Mouse (Mus musculus): ENCODE results near the gene Ptpn6.
A peak's percentile ranks its signal among the peaks of the same experiment; 100 is the strongest.
"Not testable (repeated sequence)": the region's sequence is repeated elsewhere in the genome, so short reads cannot be mapped to it uniquely, and the experiment has no call there.

Ptpn6 gene

GRCm38 (mm10) chr6:124694166-124694955 is 44.2 kb downstream of the Ptpn6 start:
- DNase-seq: peak; percentile 95 to 96

- DNase-seq: peak; percentile 57 to 71
These were observed 45.1 kb downstream of the Ptpn6 start for GRCm38 (mm10) chr6:124693243-124693981.

- no peak for DNase-seq
These were observed 48.0 kb downstream of the Ptpn6 start for GRCm38 (mm10) chr6:124690517-124690916.

GRCm38 (mm10) chr6:124689011-124689410 is 49.5 kb downstream of the Ptpn6 start:
- DNase-seq: no peak

GRCm38 (mm10) chr6:124688151-124688758 is 50.3 kb downstream of the Ptpn6 start:
- no peak for DNase-seq

DNA sequence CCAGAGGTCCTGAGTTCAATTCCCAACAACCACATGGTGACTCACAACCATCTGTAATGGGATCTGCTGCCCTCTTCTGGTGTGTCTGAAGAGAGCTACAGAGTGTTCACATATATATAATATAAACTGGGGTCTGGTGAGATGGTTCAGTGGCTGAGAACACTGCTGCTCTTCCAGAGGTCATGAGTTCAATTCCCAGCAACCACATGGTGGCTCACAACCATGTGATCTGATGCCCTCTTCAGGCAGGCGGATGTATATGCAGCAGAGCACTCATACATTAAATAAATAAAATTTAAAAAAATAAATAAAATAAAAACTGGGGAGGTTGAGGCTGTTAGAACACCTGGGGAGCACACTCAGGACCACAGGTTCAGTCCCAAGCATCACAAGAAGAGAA is 51.9 kb downstream of the Ptpn6 start:
- not testable (repeated sequence) for DNase-seq

DNA sequence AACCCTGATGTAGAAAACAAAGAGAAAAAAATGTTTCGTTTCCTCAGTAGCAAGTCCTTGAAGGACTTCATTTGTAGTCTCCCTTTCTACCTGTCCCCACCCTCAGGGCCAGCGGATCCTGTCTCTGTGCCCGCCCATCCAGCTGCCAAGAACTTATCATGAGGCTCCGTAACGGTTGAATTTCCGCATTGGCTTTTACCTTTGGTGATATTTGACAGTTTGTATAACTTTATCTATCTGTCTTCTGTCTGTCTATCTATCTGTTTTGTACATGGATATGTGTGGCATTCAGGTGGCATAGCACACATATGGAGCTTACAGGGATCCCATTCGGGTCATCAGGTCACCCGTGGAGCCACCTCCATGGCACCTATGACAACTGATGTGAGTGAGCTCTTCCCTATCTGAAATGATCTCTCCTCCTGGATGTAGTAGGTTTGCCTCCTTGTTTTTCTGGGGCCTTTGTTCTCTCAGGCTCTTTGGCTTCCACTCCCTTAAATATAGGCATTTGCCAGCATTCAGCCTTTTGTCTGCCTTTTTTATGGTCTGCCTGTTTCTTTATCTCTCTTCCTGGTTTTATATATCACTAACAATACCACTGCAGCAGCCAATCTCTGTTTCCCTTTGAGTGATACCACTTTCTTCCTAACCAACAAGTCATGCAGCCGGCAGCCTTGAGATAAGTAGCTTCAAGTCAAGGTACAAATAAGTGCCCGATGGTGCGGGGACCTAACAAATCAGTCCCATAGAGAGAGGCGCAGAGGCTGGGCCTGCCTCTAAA is 52.7 kb downstream of the Ptpn6 start:
- DNase-seq: no peak

- DNase-seq: peak; percentile 80 to 85
These were observed 54.7 kb downstream of the Ptpn6 start for GRCm38 (mm10) chr6:124683591-124684417.

GRCm38 (mm10) chr6:124682291-124682690 is 56.2 kb downstream of the Ptpn6 start:
- DNase-seq: peak in 1 of 2 experiments; percentile 59

DNA sequence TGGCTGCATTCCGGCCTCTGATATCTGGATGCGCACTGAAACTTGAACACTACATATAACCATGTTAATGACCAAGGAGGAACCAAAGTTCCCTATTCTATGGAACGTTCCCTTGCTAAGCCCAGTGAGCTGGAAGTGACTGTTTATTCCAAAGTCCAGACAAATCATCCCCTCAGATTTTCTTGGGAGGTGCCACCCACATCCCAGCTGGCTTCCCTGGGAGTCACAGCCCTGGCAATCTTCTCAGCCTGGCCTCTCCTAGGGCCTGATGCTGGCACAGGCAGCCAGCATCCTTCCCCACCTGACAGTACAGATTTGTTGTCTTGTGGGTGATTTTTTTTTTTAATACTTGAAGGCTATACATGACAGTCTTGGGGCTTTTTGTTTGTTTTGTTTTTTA is 59.0 kb downstream of the Ptpn6 start:
- no peak for DNase-seq

DNA sequence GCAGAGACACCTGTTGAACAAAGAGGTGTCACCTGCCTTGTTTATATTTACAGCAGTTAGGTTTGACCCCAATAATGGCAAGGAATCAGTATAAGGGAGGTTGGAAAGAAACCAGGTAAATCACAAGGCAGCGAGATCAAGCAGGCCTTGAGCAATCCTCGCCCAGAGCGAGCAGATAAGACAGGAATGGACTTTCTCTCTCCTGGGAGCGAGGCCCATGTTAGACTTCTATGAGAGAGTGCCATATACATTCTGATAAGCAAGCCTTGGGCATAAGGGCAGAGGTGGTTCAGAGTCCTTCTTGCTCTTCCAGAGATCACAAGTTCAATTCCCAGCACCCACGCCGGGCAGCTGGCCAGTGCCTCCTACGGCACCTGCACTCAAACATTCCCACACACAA is 59.7 kb downstream of the Ptpn6 start:
- DNase-seq: peak in 1 of 2 experiments; percentile 46

DNA sequence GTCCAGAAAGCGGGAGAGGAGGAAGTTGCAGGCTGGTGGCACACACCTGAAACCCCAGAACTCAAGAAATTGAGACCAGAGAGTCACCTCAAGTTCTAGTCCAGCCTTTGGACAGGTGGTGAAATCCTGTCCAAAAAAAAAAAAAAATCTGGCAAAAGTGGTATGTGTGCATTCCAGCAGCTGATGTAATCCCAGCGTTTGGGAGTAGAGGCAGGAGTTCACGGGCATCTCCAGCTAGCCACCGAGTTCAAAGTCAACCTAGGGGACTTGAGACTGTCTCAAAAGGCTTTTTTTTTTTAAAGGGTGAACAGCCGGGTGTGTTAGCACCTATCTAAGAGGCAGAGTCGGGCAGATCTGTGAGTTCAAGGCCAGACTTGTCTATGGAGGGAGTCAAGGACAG is 62.3 kb downstream of the Ptpn6 start:
- peak; percentile 39 to 58 for DNase-seq

DNA sequence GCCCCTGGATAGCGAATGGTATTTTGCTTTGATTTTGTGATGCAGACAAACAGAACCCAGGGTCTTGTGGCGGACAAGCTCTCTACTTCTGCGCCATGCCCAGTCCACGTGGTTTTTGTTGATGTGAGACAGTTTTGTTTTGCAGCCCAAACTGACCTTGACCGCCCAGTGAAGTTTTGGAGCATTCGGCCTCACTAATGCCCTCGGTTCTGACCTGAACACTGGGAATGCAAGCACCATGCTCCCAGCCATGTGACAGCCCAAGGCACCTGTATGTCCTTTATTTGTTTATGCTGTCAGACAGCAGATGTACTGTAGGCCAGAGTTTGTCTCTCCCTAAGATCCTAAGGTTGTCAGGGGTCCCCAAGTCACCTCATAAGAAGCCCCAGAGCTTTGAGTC is 63.9 kb downstream of the Ptpn6 start:
- DNase-seq: peak; percentile 42 to 53

DNA sequence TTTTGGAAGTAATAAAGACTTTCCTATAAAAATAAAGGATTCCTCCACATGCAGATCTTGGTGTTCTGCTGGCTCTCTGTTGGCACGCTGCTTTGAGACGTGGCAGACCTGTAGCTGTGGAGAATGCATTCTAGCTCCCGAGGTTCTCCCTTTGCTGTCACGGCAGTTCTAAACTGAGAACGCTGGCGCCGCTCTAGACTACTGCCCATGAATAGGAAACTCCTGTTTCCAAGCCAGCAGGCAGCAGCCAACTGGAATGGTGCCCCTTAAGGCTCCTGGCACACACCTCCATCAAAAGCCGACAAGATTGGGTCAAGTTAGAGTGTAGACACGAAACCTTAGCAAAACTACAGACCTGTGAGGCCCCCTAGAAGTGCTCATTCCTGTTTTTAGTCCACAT is 64.9 kb downstream of the Ptpn6 start:
- peak; percentile 57 to 70 for DNase-seq

DNA sequence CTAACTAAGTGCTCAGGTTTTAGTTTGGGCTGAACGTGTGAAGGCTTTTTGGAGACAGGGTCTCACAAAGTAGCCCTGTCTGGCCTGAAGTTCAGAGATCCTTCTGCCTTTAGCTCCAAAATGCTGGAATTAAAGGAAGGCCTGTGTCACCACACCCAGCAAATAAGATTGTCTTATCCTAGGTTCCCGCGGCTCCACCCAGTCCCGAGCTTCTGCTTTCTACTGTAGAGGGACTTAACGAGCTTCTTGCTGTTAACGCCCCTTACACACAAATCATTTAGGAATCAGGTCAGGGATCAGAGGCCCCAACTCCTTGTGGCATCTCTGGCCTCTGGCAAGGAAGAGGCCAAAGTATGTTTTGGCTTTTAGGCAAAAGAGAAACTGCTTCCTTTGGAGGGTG is 66.4 kb downstream of the Ptpn6 start:
- DNase-seq: no peak
